Mouse (Mus musculus) embryonic facial prominence, embryonic 10.5 days (tissue): ENCODE data around the gene Abca1. TPM values are rescaled to one million over a fixed set of nuclear protein-coding genes. Genes with fewer than 3 reads are reported as not detected.

Experiments
- DNase-seq: peaks from one replicate; pipeline ENCODE4 v3.0.0-alpha.2; 2017; ENCODE audit warnings: low spot score
- H3K27ac ChIP-seq: fragments of 300-500 bp; sonication (generic); replicated peaks from 2 replicates; pipeline ENCODE4 v1.5.1; 2016; ENCODE audit warnings: mild to moderate bottlenecking
- H3K27me3 ChIP-seq: fragments of 300-500 bp; sonication (generic); replicated peaks from 2 replicates; pipeline ENCODE4 v1.6.1; 2016; ENCODE audit warnings: low read depth, mild to moderate bottlenecking; ENCODE audit not compliant: poor library complexity, severe bottlenecking
- H3K36me3 ChIP-seq: fragments of 300-500 bp; sonication (generic); replicated peaks from 2 replicates; pipeline ENCODE4 v1.6.1; 2016; ENCODE audit warnings: mild to moderate bottlenecking, moderate library complexity
- H3K4me1 ChIP-seq: fragments of 300-500 bp; sonication (generic); 2 replicates; pipeline ENCODE4 v1.6.1; 2016
- H3K4me3 ChIP-seq: fragments of 300-500 bp; sonication (generic); 2 replicates; pipeline ENCODE4 v1.5.1; 2016; ENCODE audit warnings: mild to moderate bottlenecking, moderate library complexity
- H3K9me3 ChIP-seq: fragments of 300-500 bp; sonication (generic); 2 replicates; pipeline ENCODE4 v1.6.1; 2016; ENCODE audit warnings: mild to moderate bottlenecking
- WGBS: fragments of 180-500 bp; shearing (Covaris S2); methylation state at CpG from one replicate; pipeline ENCODE4 v1.1.7; 2016; 5-methylcytosine and 5-hydroxymethylcytosine counted together
- polyA plus RNA-seq: library from polyadenylated mRNA; unstranded; fragments of >200 nt; fragmentation: Nextera tagmentation; extraction: Ambion mirVana; gene quantifications from 2 replicates; pipeline ENCODE4 v1.2.1, GENCODE M21; 2016

Gene Abca1
- polyA plus RNA-seq, 1 experiment from 2014 or later = 3.6 TPM

DNA sequence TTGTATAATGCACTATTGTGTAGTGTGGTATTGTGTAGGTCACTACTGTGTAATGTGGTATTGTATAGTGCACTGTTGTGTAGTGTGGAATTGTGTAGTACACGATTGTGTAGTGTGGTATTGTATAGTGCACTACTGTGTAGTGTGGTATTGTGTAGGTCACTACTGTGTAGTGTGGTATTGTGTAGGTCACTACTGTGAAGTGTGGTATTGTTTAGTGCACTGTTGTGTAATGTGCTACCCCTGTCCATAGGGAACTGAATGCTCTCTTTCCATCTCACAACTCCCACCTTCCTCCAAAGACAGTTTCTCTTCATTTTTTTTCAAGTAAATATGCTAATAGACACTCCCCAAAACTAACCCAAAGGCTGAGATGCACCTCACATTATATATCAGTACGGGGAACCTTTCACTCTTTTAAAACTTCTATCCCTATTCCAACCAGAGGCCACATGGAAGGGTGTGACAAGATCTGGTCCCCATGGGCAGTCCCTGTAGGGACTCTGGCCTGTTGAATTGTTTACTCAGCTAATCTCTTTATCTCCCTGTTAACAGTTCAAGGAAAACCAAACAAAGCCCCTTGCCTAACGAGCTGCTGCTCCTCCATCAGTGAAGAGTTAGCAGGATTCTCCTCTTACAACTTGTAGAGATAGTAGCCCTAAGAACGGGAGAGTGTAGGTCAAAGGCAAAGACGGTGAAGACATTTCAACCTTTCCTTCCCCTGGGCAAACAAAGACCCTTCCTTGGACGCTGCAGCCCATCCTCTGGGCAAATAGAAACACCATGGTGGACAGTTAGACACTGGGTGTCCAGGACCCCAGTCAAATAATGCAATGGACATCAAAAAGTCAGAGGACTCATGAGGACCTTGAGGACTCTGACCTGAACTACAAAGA lies 28.8 kb downstream of the Abca1 start:
- H3K27ac ChIP-seq = no peak overlapping the region
- DNase-seq = no peak
- H3K9me3 ChIP-seq = peaks cover 5% of the 10 kb centered on the region
- peaks cover 51% of the 10 kb centered on the region for H3K36me3 ChIP-seq
- WGBS = 56% methylated on average over 6 of the region's 6 CpGs
- H3K4me1 ChIP-seq = no peaks in the 10 kb centered on the region
- H3K27me3 ChIP-seq = no peaks in the 10 kb centered on the region
- H3K4me3 ChIP-seq = no peak overlapping the region

DNA sequence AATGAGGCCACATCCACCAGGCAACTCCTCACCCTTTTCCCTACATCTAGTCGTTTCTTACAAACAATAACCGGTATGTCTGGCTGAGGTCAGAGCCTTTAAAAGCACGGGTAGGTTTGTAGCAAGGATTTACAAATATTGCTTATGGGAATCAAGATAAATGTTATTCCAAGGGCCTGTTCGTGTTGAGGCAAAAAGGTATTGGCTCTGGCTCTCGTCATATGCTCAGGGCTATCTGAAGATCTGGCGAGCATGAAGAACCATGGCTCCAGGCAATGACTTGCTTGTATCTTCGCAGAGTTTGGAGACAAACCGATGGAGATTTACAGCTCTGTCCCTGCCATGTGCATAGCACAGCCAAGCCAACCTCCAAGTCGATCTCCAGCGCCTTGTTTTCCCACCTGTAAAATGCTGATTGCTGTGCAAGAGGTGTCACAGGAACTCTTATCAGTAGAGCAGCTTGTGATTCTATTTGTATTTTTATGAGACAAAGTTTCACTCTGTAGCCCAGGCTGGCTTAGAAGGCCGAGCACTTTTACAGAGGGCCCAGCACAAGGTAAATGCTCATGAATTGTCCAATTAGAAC lies 29.9 kb downstream of the Abca1 start:
- Histone ChIP-seq H3K9me3 (peaks cover 5% of the 10 kb centered on the region), H3K27ac (no peak overlapping the region), H3K4me1 (no peaks in the 10 kb centered on the region), H3K27me3 (no peaks in the 10 kb centered on the region), H3K36me3 (peaks cover 51% of the 10 kb centered on the region), H3K4me3 (no peak overlapping the region)
- 90% methylated on average over 11 of the region's 11 CpGs for WGBS
- no peak for DNase-seq

DNA sequence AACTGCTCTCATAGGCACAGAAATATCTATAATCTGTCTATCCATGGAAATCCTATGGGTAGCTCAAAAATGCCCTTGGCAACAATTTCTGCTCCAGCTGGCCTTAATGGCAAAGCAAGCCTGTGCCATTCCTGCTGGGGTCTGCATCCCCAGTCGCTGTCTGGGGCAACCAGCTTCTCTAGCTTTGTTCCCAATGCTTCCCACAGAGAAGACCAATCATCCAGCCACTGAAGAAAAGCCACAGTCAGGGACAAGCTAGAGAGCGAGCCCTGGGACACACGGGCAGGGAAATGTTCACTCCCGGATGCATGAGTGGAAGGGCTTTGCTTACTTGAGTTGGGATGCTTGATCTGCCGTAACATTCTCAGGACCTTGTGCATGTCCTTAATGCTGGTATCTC lies 32.4 kb downstream of the Abca1 start:
- no peak overlapping the region for H3K27ac ChIP-seq
- peaks cover 5% of the 10 kb centered on the region for H3K9me3 ChIP-seq
- H3K4me3 ChIP-seq = no peak overlapping the region
- no peaks in the 10 kb centered on the region for H3K27me3 ChIP-seq
- peaks cover 51% of the 10 kb centered on the region for H3K36me3 ChIP-seq
- 89% methylated on average over 5 of the region's 5 CpGs for WGBS
- no peaks in the 10 kb centered on the region for H3K4me1 ChIP-seq
- no peak for DNase-seq

DNA sequence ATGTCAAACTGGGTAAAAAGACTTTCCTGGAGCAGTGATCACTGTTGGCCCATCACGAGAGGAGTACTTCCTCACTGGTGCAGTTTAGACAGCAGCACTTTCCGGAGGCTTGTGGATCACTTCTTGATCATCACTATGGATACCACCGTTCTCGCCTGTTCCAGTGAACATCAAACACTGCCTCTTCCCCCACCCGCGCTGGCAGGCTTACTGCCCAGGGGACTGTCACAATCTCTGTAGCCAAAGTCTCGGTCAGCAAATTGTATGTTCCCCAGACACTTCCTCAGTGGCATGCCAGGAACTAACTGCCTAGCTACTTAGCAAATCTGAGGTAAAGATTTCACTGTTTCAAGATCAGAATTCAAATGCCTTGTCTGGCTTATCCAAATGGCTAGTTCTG lies 32.9 kb downstream of the Abca1 start:
- Histone ChIP-seq H3K4me3 (no peak overlapping the region), H3K27ac (no peak overlapping the region), H3K36me3 (peaks cover 48% of the 10 kb centered on the region), H3K4me1 (peaks cover 5% of the 10 kb centered on the region; the same call in 1 of the 2 replicates), H3K27me3 (no peaks in the 10 kb centered on the region), H3K9me3 (peaks cover 5% of the 10 kb centered on the region)
- DNase-seq = no peak
- WGBS = 95% methylated on average over 7 of the region's 7 CpGs

DNA sequence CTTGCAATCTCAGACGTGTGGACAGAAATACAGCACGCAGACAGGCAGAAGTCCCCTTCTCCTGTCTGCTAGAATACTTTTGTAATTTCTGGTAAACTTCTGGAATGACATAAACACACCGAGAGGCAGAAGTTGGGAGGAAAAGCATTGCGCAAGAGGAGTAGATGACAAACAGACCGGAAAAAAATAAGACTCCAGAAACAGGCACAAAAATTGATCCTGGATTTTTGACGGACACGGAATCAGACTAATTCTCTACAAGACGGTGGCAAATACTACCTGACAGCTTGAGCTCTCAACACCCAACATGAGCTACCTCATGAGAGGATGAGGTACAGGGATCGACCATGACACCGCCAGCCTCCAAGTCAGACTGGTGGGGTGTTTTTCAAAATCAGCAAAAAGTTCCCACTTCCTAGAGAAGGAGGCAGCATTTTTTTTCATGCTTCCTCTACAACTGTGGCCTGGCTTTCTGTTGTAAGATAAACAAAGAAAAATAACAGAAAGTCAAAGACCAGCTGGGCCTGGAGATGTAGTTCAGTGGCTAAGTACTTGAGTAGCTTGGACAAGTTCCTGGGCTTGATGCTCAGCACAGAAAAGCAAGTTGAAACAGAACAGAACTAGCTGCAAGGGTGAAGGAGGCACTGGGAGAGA lies 34.7 kb downstream of the Abca1 start:
- WGBS = 91% methylated on average over 10 of the region's 10 CpGs
- H3K4me3 ChIP-seq = no peak overlapping the region
- no peaks in the 10 kb centered on the region for H3K27me3 ChIP-seq
- H3K36me3 ChIP-seq = peaks cover 31% of the 10 kb centered on the region
- H3K27ac ChIP-seq = no peak overlapping the region
- H3K4me1 ChIP-seq = peaks cover 5% of the 10 kb centered on the region; the same call in 1 of the 2 replicates
- no peak for DNase-seq
- H3K9me3 ChIP-seq = peaks cover 5% of the 10 kb centered on the region

DNA sequence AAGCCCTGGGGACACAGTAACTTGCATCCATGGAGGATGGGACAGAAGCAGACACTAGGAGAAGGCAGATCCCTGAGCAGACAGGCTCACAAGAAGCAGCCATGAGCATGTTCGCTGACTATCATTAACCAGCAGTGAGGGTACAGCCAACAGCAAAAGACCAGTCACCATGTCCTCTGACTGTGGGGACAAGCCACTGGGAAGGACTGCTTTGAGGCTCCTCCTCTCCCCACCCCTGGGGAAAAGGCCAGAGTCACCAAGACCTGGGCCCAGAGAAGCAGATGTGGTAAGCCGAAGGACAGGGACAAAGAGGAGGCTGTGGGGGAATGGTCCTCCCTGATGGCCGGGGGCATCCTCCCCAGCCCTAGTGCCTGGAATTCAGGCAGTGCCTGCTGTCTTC lies 37.4 kb downstream of the Abca1 start:
- H3K27ac ChIP-seq = no peak overlapping the region
- peaks cover 13% of the 10 kb centered on the region for H3K36me3 ChIP-seq
- no peak for DNase-seq
- peaks cover 9% of the 10 kb centered on the region; the same call in 1 of the 2 replicates for H3K4me1 ChIP-seq
- peaks cover 5% of the 10 kb centered on the region for H3K9me3 ChIP-seq
- H3K27me3 ChIP-seq = no peaks in the 10 kb centered on the region
- no peak overlapping the region for H3K4me3 ChIP-seq
- WGBS = 78% methylated on average over 3 of the region's 3 CpGs

DNA sequence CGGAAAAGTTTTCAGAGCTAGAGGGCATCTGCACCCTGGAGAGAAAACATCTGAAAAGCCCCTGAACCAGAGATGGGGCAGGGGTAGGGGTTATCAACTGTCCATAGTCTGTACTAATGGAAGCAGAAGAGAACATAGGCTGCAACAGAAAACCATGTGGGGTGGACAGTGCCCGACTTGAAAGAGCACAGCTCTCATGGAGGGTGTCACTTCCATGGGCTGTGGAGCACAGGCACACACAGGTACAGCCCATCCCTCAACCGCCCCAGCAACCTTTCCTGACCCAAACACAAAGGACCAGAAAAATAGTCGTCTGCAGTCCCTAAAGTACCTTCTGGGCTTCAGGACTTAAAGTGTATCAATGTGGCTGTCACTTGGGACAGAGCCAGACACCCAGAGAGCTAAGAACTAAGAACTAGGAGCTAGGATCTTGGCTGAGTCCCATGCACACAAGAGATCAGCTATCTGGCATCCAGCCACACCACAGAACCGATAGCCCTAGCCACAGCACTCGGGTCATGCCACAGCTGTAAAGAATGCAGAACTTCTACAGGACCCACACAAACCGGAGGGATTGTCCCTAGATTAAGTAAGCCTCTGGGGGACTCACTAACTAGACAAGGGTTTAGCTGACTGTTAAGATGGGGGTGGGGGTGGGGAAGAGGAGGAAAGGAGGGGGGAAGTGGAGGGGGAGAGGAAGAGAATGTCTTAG lies 38.0 kb downstream of the Abca1 start:
- Histone ChIP-seq H3K27me3 (no peaks in the 10 kb centered on the region), H3K36me3 (peaks cover 6% of the 10 kb centered on the region), H3K27ac (no peak overlapping the region), H3K4me1 (peaks cover 15% of the 10 kb centered on the region), H3K9me3 (peaks cover 3% of the 10 kb centered on the region), H3K4me3 (no peak overlapping the region)
- DNase-seq = no peak
- WGBS = 71% methylated on average over 7 of the region's 7 CpGs

DNA sequence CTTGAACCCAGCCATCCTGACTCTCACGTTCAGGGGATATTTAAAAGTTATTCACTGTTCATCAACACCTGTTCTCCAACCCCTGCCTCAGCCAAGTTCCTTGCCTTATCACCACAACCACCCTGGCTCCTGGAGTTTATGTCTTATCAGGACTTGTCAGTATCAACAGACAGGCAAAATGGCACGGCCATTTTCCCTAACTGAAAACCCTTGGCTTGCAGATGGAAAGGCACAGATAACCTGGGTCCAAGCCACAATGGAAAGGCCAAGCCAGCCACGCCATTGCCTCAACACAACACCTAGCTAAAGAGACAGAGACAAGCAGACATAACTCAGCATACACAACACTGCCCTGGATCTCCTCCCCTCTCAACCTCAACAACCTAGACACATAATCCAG lies 38.6 kb downstream of the Abca1 start:
- 90% methylated on average over 3 of the region's 3 CpGs for WGBS

DNA sequence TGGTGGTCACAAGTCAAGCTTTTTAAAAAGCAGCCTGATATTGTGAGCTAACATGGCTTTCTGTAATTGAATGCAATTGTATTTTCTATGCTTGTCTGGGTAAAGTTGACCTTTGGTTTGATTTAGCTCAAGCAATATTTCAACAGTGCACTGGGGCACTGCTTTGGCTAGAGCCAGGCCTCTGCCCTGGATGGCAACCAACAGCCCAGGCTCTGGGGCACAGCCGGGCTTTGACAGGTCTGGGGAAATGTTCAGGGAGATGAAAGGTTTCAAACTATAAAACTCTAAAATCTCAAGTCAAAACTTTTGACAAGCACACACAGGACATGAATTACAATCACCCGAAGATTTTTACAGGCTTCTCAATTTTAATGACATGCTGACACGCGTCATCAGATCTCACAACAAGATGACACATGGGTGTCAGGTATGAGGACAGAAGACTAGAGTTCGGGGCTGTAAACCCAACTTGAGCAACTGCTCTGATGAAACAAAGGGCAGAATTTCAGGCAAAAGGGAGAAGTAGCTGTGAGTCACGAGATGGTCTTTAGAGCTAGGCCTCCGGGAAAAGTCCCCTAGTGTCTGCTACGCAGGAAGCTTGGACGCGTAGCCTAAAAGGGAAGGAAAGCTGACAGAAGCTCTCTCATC lies 39.5 kb downstream of the Abca1 start:
- no peak for DNase-seq
- Histone ChIP-seq H3K9me3 (no peaks in the 10 kb centered on the region), H3K27ac (no peak overlapping the region), H3K4me1 (peaks cover 30% of the 10 kb centered on the region), H3K4me3 (no peak overlapping the region), H3K27me3 (no peaks in the 10 kb centered on the region), H3K36me3 (no peaks in the 10 kb centered on the region)
- 89% methylated on average over 10 of the region's 10 CpGs for WGBS

More for the DNA sequence above, 38.6 kb downstream of the Abca1 start:
- Histone ChIP-seq H3K4me1 (peaks cover 21% of the 10 kb centered on the region), H3K4me3 (no peak overlapping the region), H3K36me3 (peaks cover under 1% of the 10 kb centered on the region; the same call in 1 of the 2 replicates), H3K27ac (no peak overlapping the region), H3K9me3 (no peaks in the 10 kb centered on the region), H3K27me3 (no peaks in the 10 kb centered on the region)
- DNase-seq = no peak

DNA sequence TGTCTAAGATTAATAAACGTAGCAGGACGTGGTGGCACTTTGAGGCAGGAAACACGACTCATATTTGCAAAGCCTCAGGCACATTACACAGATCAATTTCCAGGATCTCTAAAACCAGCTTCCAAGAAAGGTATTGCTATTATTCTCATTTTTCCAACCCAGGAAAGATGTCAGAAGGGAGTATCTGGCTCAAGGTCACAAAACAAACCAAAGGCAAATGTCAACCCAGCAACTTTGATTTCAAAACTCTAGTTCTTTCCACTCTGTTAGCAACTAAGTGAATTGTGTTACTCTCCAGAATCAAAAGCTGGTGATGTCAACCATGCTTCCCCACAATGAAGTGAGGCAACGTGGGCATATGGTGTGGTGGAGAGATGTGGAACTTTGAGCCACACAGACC lies 41.1 kb downstream of the Abca1 start:
- H3K36me3 ChIP-seq = 0 out of 2 replicates have a peak, but pooled peaks cover under 1% of the 10 kb centered on the region
- H3K27ac ChIP-seq = no peak overlapping the region
- no peak for DNase-seq
- peaks cover 36% of the 10 kb centered on the region for H3K4me1 ChIP-seq
- no peaks in the 10 kb centered on the region for H3K9me3 ChIP-seq
- 74% methylated on average over 4 of the region's 4 CpGs for WGBS
- H3K27me3 ChIP-seq = no peaks in the 10 kb centered on the region
- H3K4me3 ChIP-seq = no peak overlapping the region

DNA sequence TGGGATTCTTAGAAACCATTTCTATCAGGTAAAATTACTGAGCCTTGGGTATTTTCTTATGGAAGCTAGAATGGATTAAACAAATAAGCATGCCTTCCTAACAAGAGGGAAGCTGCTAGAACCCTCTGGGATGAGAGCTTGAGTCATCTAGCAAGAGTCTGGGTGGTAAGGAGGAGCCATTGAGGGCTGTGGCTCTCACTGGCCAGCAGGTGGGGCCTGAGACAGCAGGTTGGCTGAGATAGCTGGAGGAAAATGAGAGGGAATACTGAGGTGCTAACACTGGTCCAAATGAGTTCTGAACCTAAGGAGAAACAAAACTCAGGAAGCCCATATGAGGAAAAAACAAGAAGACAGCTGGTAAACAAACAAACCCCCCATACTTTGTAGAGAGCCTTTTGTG lies 42.1 kb downstream of the Abca1 start:
- Histone ChIP-seq H3K9me3 (no peaks in the 10 kb centered on the region), H3K4me1 (peaks cover 36% of the 10 kb centered on the region), H3K36me3 (peaks cover 9% of the 10 kb centered on the region; the same call in 1 of the 2 replicates), H3K4me3 (no peak overlapping the region), H3K27ac (no peak overlapping the region), H3K27me3 (no peaks in the 10 kb centered on the region)
- DNase-seq = no peak

DNA sequence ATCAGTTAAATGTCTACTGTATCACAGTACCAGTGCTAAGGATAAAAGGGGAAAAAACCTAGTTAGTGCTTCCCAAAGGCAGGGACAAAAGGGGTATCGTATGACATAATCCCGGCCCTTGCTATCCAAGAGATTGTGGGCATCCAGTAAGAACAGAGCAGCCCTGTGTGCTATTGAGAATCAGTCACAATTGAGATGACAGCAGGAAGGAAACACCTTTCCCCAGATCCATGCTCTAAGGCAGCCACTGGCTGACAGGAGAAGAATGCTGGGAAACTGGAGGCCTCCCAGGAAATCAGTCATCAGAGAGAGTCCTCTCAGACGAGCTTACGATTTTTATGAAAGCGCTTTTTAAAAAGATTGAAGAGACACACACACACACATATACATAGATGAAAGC lies 42.6 kb downstream of the Abca1 start:
- 67% methylated on average over 5 of the region's 5 CpGs for WGBS
- DNase-seq = no peak
- Histone ChIP-seq H3K27ac (no peak overlapping the region), H3K27me3 (no peaks in the 10 kb centered on the region), H3K36me3 (peaks cover 9% of the 10 kb centered on the region; the same call in 1 of the 2 replicates), H3K4me1 (peaks cover 35% of the 10 kb centered on the region), H3K9me3 (no peaks in the 10 kb centered on the region), H3K4me3 (no peak overlapping the region)
